17 mouse cellular contexts compared by ENCODE assay signal in the genomic region with DNA sequence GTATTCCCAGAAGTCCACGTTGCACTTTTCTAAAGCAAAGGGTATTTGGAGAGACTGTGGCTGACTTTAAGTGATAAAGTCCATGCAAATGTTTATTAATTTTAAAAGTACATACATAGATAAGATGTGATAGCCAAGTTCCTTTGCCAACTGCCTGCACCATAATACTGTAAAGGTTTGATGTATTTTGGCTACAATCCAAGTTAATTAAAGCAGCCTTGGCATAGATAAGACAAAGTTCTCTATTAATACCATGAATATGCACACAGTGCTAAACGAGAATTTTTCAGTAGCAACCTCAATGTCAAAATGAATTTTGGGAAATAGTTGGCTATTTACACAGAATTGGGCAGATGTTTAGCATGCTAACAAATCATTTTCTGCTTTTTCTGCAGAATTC.
"Had no signal": no experiment of that assay in that cellular context is flagged by ENCODE, and none has a peak within 500 bp of the region (broad histone marks: within the 10 kb centered on the region; RNA-seq: fewer than 3 reads in every experiment).

No protein-coding gene starts in this region.

- H3K9me3 ChIP-seq: midbrain, embryonic 10.5 days; midbrain, embryonic 12.5 days; neural tube, embryonic 13.5 days; neural tube, embryonic 15.5 days had no signal

- H3K4me2 ChIP-seq: lung, embryonic 14.5 days; midbrain, embryonic 12.5 days; neural tube, embryonic 13.5 days; neural tube, embryonic 15.5 days had no signal

- H3K36me3 ChIP-seq: midbrain, embryonic 10.5 days; midbrain, embryonic 12.5 days; neural tube, embryonic 13.5 days; neural tube, embryonic 15.5 days had no signal

- DNase-seq: lung, adult 18-20 months; lung, embryonic 14.5 days; lung, postnatal 10 days; lung, postnatal 4 days; right cerebral cortex, adult 18-20 months; right cerebral cortex, postnatal 25 days; right cerebral cortex, postnatal 4 days; spleen, adult 18-20 months; thymus, adult 18-20 months; thymus, postnatal 25 days; thymus, postnatal 4 days had no signal

- H3K27me3 ChIP-seq: midbrain, embryonic 12.5 days; neural tube, embryonic 13.5 days; neural tube, embryonic 15.5 days had no signal

- H3K4me1 ChIP-seq: midbrain, embryonic 10.5 days; midbrain, embryonic 12.5 days; neural tube, embryonic 13.5 days; neural tube, embryonic 15.5 days had no signal

- H3K4me3 ChIP-seq: midbrain, embryonic 10.5 days; midbrain, embryonic 12.5 days; myocyte; neural tube, embryonic 13.5 days; neural tube, embryonic 15.5 days had no signal

- H3K27ac ChIP-seq: liver, embryonic 14.5 days; midbrain, embryonic 10.5 days; midbrain, embryonic 12.5 days; neural tube, embryonic 13.5 days; neural tube, embryonic 15.5 days had no signal

- H3K9ac ChIP-seq: liver, embryonic 14.5 days; lung, embryonic 14.5 days; midbrain, embryonic 12.5 days; neural tube, embryonic 13.5 days; neural tube, embryonic 15.5 days had no signal
